Mouse (Mus musculus) heart, postnatal 10 days (tissue): ENCODE measurements around the gene Dhrs4. TPM values are rescaled to one million over a fixed set of nuclear protein-coding genes. Genes with fewer than 3 reads are reported as not detected.
A peak's percentile ranks its signal among the peaks of the same experiment; 100 is the strongest.

Experiments
- DNase-seq, 2 experiments: peaks; one replicate each; pipeline ENCODE4 v3.0.0; 2021
- intact Hi-C: fragments of 180-260 bp; cut with DNase I; formaldehyde crosslinking; loops from one replicate; pipeline ENCODE4 v1.15.1; 2025
- total RNA-seq, 2 experiments: library from RNA; stranded (reverse); gene quantifications; 2 replicates each; pipeline ENCODE4 v1.2.3; 2021

Dhrs4 gene
- total RNA-seq, 2 experiments from 2014 or later: 132 to 137 TPM

DNA sequence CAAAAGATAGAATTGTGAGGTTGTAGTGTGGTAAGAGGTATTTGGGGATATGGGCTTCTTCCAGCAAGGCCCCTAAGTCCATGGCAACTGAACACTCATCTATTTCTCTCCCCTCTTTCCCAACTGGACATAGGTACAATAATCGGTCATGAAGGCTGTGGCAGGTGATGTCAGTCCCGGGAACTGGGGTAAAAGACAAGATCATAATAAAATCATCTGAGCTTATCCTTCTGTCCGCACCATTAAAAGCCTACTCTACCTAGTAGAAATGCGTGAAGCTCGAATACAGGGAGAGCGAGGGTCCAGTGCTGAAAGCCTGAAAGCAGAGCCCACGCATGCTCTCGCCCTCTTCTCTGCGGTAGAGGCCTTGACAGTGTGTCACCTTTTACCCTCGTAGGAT, 1.1 kb downstream of the Dhrs4 start:
- DNase-seq: no peak
- intact Hi-C loops: no loop called here

DNA sequence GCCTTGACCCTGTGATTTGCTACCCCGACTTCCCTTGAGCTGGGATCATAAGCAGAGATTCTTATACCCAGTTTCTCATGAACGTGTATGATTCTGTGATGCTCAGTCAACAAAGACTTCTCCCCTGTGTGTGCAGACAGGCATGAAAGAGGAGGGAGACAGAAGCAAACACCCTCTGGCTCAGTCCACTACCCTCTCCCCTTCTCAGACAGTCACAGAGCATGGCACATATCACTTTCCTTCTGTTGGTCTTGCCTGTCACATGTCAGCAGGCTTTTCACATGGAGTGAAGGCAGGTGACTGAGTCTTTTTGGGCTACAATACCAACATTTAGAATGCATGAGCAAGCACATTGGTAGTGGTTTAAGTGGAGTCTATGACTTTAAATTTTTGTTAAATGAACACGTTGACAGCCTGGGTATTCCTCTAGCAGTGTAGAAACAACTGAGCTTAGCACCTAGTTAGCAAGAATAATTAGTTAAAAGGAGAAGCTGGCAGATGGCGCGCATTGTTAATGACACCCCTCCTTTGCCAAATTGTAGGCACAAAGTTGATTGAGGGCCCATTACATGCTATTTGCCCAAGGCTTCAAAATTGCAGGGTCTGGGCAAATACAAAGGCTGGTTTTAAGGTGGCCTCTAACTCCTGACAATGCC, 6.0 kb downstream of the Dhrs4 start:
- intact Hi-C loops: no loop called here
- DNase-seq: no peak

DNA sequence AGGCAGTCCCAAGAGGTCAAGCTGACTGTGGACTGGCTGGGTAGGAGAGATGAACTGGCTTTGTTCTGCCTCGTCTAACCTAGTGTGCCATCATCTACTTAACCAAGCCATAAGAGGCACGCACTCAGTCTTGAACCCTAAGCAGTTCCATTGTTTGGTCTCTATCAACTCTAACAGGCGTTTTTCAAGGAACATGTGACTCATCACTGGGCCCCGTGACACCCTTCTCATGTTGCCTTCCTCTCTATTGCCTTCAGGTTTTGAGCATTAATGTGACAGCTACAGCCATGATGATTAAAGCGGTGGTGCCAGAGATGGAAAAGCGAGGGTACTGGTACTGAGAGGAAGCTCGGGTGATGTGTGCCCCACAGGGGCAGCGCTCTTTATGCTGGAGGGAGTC, 8.3 kb downstream of the Dhrs4 start:
- DNase-seq: no peak
- intact Hi-C loops: no loop called here

DNA sequence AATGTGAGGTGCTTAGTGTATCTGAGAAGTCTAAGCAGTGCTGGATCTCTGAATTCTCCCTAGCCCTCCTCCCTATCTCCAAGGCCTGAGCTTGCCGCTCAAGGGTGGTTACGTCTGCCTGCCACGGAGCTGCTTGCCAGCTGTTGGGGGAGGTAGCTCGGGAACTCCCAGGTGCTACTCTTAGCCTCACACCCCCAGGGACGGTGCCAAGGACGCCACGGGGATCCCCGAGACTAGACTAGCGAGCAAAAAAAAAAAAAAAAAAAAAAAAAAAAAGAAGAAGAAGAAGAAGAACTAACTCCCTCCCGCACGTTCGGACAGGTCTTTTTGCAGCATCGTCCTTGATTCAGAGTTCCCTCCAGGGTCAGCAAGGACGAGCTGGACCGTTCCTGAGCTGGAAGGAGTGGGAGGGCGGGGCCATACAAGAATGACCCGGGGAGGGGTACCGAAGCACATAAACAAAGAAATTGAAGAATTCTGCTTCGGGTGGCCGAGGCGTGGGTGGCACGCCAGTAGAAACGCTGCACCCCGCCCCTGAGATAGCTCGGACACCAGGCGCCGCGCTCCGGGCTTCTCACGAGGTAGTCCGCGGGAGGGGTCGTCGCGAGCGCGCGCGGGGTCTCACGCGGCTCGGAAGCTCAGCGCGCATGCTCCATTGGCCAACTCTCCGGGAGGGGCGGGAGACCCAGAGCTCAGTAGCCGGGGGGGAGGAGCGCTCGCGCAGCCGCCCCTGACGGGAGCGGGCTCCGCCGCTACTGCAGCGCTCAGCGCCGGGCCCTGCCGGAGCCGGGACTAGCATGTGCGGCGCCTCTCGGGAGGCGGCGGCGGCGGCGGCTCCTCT, 12.0 kb downstream of the Dhrs4 start, which contains the start of gene Carmil3:
Gene Carmil3, plus strand, starts transcription at position 291 of the 841 bp plus-strand sequence.
- intact Hi-C loops: loop anchor here (10.0 kb wide), 1 partner anchor 254 kb away; the partner anchor contains the start of genes Dhrs1 and Nop9
- DNase-seq: peak; percentile 63 to 67

DNA sequence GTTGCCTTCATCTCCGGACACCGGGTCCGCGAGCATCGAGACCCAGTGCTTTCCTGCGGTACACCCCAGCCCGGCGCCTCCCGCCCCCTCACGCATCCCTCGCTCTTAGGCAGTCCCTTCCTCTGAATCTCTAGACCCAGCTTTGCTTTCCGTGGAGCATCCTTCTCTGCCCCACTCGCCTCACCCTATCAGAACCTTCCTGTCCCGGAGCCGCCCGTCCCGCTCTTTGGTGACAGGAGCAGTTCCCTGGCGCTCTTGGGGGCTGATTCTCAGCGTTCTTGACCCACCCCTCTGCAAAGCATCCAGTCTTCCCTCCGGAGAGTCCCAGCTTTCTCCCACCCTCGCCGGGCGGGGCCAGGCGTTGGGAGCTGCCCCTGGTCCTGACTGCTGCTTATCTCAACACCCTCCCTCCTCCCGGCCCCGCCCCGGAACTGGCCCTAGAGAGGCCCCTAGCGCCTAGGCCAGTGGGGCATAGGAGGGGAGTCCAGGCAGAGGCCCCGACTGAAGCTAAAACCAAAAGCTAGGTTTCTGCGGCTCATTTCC, 12.8 kb downstream of the Dhrs4 start:
- intact Hi-C loops: loop anchor here (10.0 kb wide), 1 partner anchor 253 kb away; the partner anchor contains the start of genes Dhrs1 and Nop9
- peak; percentile 65 to 68 for DNase-seq

DNA sequence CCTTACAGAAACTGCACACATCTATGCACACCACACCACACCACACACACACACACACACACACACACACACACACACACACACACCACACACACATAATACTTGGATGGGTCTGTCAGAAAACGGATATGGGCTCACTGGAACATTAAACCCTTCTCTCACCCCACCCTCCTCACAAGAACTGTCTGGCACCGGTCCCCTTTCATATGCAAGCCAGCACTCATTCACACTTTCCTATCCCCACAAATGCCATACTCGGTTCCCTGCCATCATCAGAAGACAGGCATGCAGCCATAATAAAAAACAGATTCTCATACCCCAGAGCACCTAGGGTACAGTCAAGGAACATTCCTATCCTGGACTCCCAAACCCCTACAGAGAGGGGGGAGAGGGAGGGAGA, 13.5 kb downstream of the Dhrs4 start:
- DNase-seq: no peak
- intact Hi-C loops: loop anchor here (10.0 kb wide), 1 partner anchor 253 kb away; the partner anchor contains the start of genes Dhrs1 and Nop9

DNA sequence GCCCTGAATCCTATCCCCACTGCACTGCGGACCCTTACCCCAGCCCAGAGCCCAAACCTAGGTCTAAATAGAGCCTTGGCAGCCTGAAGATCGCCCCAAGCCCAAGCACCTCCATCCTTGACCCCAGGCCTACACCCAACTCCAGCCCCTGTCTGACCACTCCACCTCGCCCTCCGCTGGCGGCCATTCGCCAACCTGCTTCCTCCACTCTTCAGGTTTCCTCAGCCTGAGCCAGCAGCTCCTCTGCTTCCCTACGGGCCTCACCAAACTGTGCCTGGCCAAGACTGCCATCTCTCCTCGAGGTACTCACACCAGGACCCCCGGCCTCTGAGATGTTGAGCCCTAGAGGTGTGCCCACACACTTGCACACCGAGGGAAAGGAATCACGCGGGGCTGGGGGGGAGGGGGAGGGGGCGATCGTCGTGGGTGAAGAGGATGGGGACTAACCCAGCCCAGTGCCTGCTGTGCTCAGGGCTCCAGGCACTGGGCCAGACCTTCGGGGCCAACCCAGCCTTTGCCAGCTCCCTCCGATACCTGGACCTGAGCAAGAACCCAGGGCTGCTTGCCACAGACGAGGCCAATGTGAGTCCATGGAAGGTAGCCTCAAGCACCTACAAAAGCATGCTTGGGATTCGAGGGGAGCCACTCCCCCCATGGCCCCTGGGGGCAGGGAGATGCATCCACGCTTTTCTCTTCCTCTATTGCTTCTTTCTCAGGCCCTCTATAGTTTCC, 17.1 kb downstream of the Dhrs4 start:
- intact Hi-C loops: loop anchor here (5.0 to 10.0 kb wide), 2 partner anchors 107 to 249 kb away; partner anchors contain the start of genes Dhrs1, Irf9 and Nop9
- DNase-seq: peak in 1 of 2 experiments; percentile 28

DNA sequence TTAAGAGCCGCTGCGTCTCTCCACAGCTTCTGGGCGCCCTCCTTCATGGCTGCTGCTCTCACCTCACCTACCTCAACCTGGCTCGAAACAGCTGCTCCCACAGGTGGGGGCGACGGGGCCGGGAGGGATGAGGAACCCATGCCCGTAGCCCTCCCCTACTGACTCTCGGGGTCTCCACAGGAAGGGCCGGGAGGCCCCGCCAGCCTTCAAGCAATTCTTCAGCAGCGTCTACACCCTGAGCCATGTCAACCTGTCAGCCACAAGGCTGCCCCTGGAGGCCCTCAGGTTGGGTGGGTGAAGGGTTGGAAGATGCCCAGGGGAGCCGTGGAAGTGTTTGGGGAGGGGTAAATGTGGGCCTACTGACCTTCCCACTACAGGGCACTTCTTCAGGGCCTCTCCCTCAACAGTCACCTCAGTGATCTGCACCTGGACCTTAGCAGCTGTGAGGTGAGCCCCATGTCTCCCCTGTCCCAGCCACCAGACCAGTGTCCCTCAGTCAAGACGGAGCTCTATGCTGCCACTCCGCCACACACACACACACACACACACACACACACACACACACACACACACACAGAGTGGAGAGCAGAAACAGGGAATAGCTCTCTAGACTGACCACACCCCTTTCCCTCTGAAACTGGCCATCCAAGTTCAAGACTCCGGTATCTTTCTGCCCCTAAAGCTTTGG, 18.3 kb downstream of the Dhrs4 start:
- intact Hi-C loops: loop anchor here (1.0 to 10.0 kb wide), 4 partner anchors 39 to 248 kb away; partner anchors contain the start of genes Dhrs1, Irf9 and Nop9
- DNase-seq: no peak

DNA sequence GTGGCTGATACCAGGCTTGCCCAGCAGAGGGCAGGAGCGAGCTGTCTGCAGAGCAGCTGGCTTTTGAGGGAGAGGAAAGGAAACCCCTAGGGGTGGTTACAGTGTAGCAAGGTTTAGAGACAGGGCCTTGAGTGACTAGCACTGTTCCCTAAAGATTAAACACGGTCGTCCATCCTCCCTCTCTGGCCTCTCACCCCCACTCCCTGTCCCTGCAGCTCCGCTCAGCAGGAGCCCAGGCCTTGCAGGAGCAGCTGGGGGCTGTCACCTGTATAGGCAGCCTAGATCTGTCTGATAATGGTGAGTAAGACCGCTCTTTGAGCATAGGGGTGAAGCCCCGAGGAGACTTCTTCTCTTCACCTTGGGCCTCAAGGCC, 18.9 kb downstream of the Dhrs4 start:
- DNase-seq: peak; percentile 89 to 95
- intact Hi-C loops: loop anchor here (1.0 to 10.0 kb wide), 4 partner anchors 39 to 247 kb away; partner anchors contain the start of genes Dhrs1, Irf9 and Nop9

DNA sequence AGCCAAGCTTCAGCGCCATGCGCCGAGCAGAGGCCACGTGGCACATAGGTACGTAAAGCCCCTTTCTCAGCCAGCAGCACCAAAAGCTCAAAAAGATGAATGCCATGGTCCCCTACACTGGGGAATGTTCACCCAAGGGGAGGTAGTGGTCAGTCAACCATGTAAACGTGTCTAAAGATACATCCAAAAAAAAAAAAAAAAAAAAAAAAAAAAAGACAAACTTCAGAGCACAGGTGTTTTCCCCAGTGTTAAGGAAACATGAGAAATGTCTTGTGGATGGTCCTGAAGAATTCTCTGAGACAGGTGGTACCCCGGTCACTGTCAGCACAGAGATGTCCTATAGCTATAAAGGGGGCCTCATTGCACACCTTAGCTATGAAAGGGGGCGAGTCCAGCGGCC, 27.1 kb downstream of the Dhrs4 start:
- intact Hi-C loops: no loop called here
- DNase-seq: no peak

DNA sequence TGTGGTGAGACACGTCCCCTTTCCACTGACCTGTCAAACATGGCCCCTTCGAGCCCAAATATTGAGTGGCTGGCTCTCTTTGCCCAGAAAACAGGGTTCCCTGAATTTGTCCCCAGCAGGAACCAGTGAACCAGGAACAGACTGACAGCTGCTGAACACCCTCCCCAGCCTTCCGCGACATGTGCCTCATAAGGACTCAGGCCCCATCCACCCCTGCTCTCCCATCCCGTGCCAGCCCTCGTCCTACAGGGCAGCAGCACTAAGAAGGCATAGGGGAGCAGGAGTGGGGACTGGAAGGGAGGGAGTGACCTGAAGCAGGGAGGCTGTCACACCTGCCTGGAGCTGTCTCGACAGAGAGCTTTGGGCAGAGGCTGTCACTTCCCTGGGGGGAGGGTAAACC, 29.2 kb downstream of the Dhrs4 start:
- DNase-seq: no peak
- intact Hi-C loops: no loop called here

DNA sequence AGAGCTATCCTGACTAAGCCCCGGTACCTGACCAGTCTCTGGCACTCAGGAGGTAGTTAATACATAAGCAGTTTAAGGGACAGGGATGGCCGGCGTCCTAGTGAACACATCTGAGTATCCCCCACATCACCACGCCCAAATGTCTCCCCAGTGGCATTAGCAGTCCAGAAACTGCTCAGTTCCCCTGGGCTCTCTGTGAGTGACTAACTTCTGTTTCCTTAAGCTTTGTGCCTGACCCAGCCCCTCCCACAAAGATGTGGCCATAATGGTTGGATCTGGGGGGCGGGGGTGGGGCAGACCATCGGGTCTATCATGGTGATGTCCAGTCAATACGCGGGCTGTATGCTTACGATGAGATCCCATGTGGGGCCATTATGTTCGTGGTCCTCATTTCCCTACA, 31.0 kb downstream of the Dhrs4 start:
- intact Hi-C loops: no loop called here
- no peak for DNase-seq

DNA sequence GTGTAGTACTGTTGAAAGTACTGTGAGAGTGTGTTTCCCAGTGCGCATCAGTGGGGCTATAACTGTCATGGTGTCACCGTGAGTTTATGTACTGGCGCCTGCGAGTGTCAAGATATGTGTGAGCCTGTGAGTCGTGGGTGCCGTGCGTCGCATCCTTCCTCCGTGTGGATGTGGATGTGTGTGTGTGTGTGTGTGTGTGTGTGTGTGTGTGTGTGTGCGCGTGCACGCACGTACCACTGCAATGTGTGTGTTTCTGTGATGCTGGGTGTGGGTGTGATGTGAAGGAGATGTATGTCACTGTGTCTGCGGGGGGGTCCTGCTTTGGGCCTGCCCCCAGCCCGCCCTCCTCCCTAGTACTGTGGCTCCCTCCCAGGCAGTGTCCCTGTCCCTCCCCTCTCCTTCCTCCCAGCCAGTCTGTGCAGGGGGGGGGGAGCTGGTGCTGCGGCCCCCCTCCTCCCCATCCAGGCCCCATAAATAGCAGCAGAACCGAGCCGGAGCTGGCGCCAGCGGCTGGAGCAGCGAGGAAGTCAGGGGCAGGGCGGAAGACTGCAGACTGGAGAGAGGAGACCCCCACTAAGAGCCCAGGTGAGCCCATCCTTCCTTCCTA, 31.7 kb downstream of the Dhrs4 start, which contains the start of gene Cpne6:
Gene Cpne6, plus strand, starts transcription at position 321 of the 607 bp plus-strand sequence.
- intact Hi-C loops: no loop called here
- no peak for DNase-seq

DNA sequence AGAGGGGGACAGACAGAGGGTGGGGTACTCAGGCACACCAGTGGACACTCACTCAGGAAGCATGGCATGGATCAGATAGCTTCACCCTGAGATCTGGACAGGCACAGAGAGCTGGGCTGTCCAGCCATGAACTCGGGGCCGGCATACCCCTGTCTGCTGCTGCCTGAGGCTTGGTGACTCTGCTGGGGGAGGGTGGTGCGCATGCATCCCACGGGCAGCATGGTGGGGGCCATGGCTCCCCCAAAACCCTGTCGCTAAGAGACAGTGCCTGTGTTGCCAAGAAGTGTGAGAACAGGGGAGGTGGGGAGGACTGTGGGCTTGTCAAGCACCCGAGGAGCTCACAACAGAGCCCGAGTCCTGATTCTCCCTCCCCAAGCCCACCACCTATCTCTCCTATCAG, 32.5 kb downstream of the Dhrs4 start:
- no peak for DNase-seq

DNA sequence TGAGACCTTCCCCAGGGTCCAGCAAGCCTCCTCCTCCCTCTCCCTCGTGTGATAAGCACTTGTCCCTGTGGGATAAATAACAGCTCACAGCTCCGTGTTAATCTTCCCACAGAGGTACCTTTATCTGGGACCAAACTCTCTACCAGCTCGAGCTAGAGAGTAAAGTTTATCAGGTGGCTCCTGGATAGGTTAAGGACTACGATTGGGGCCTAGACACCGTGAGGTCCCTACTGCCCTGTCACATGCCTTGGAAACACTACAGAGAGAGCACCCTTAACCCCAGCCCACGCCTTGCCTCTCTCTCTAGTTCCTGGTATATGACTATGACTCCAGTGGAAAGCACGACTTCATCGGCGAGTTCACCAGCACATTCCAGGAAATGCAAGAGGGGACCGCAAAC, 35.4 kb downstream of the Dhrs4 start:
- DNase-seq: no peak
- intact Hi-C loops: no loop called here

More for the DNA sequence above, 32.5 kb downstream of the Dhrs4 start:
- intact Hi-C loops: no loop called here

DNA sequence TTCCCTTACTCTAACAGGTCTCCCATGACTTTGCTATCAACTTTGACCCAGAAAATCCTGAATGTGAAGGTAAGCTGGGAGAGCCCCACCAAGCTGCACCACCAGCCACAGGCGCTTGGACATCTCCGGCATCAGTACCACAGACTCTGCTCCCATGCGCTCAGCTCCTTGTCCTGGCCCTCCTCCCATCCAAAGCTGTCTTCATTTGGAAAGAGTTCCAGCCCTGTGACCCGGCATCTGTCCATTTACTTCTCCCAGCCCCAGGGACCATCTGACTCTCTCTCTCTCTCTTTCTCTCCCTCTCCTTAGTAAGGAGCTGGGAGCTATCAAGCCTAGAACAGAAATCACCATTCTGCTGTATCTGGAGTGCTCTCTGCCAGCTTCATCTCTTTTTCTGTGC, 37.3 kb downstream of the Dhrs4 start:
- no peak for DNase-seq
- intact Hi-C loops: no loop called here

DNA sequence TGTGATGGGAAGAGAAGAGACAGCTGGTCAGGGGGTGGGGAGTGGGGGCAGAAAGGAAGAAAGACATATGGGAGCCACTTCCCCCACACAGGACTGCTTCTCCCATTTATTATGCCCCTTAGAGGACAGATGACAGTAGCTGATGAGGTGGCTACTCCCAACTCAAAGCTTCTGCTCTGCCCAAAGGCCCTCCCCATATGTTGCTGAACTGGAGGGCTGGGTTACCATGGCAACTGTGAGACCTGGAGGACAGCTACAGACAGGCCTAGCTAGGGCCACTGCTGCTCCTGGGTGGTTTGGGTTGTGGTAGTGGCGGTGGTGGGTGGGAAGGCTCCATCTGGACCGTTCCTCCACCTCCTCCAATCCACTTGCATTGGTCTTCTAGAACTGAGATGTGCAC, 40.3 kb downstream of the Dhrs4 start:
- DNase-seq: no peak
- intact Hi-C loops: no loop called here

DNA sequence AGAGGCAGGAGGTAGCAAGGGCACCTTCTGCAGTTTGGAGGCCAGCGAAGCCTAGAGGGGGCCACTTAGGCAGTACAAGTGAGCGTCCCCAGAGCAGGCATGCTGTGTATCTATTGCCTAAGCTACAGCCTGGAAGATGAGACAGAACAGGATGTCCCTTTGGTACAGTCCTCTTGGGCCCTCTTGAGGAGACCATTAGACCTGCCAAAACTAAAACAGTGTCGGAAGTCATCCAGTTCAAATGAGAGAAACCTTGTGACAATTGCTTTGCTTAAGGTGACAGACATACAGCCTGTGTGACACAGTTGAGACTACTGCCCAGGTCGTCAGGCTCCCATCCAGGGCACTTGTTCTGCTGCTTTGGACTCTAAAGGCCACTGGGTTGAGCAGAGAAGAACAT, 41.0 kb downstream of the Dhrs4 start:
- no peak for DNase-seq
- intact Hi-C loops: no loop called here
